Mouse (Mus musculus) testis, adult 2 months (tissue): Measurements from ENCODE around the gene Casc3.

Experiments used
- CTCF ChIP-seq: fragments of 200-500 bp; IDR thresholded peaks from 2 replicates; pipeline ENCODE4 v1.5.1; 2012; ENCODE audit warnings: low read depth, mild to moderate bottlenecking, inconsistent platforms, low read length, moderate library complexity; ENCODE audit not compliant: control insufficient read depth, insufficient read depth, insufficient replicate concordance
- POLR2A ChIP-seq: fragments of 200-500 bp; IDR thresholded peaks from 2 replicates; pipeline ENCODE4 v1.6.1; 2012; ENCODE audit warnings: low read depth, mild to moderate bottlenecking, inconsistent platforms, low read length, moderate library complexity; ENCODE audit not compliant: control insufficient read depth

DNA sequence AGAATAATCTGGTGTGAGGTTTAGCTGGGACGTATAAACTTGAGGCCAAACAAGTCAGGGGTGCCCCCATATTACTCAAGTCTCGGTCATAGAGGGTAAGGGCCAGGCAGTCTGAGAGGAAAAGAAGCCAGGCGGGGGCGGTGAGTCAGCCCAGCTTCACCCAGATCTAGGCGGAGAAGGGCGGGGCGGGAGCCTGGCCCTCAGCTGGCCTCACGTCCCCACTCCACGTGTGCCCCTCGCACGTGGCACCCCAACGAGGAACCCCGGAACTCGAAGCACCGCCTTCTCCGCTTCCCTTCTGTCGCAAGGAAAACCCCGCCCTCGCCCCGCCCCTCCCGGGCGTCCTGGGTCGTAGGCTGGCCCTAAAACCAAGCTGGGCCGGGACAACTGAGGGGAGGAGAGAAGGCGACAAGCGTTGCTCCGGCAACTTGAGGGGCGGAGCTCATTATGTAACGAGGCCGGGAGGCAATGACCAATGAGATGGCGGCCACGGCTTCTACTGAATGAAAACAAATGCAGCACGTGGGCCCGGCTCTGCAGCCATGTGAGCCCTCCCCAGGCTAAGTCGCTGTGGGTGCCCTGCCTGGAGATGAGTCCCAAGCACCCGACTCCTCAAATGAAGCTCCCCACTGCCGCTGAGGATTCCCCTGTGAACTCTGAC lies 30.9 kb upstream of the Casc3 start:
- TF ChIP-seq CTCF = no peak
- peak; percentile 66 for TF ChIP-seq POLR2A
